Mouse (Mus musculus) brain, embryonic 14.5 days (tissue): ENCODE measurements around the gene Scn4a. TPM values are rescaled to one million over a fixed set of nuclear protein-coding genes. Genes with fewer than 3 reads are reported as not detected.

ENCODE experiments used
- DNase-seq: peaks from one replicate; pipeline ENCODE4 v3.0.0-alpha.2; 2011; ENCODE audit warnings: low read depth
- CTCF ChIP-seq: fragments of 200-500 bp; IDR thresholded peaks from 2 replicates; pipeline ENCODE4 v1.5.1; 2012; ENCODE audit warnings: inconsistent platforms, mild to moderate bottlenecking, moderate library complexity, borderline replicate concordance; ENCODE audit not compliant: insufficient read depth, insufficient read length; ENCODE audit errors: extremely low read depth
- POLR2A ChIP-seq: fragments of 200-500 bp; IDR thresholded peaks from 2 replicates; pipeline ENCODE4 v1.6.1; 2012; ENCODE audit warnings: mild to moderate bottlenecking, inconsistent platforms, borderline replicate concordance; ENCODE audit not compliant: poor library complexity, insufficient read depth, insufficient read length, severe bottlenecking; ENCODE audit errors: extremely low read depth
- polyA plus RNA-seq: library from polyadenylated mRNA; depleted of rRNA; stranded (reverse); fragments of >200 nt; gene quantifications from 2 replicates; pipeline ENCODE4 v1.2.3, GENCODE M21; 2012

The Scn4a gene
- polyA plus RNA-seq, 1 experiment, result 0.07 TPM

GRCm38 (mm10) chr11:106383051-106383790 lies 30.1 kb upstream of the Scn4a start:
- DNase-seq, result no peak
- TF ChIP-seq CTCF, result no peak
- no peak for TF ChIP-seq POLR2A

GRCm38 (mm10) chr11:106382424-106382823 lies 29.3 kb upstream of the Scn4a start:
- no peak for TF ChIP-seq POLR2A
- TF ChIP-seq CTCF, result no peak
- DNase-seq, result no peak

GRCm38 (mm10) chr11:106381883-106382282 lies 28.8 kb upstream of the Scn4a start:
- no peak for DNase-seq
- TF ChIP-seq CTCF (no peak), POLR2A (no peak)

GRCm38 (mm10) chr11:106381011-106381410 lies 27.9 kb upstream of the Scn4a start:
- TF ChIP-seq POLR2A (no peak), CTCF (peak; percentile 5; the same call in 1 of the 2 replicates)
- no peak for DNase-seq

- no peak for DNase-seq
- TF ChIP-seq POLR2A, result no peak
These were observed 21.9 kb upstream of the Scn4a start for GRCm38 (mm10) chr11:106374979-106375378.

GRCm38 (mm10) chr11:106374559-106374958 lies 21.5 kb upstream of the Scn4a start:
- no peak for TF ChIP-seq POLR2A
- TF ChIP-seq CTCF, result no peak
- no peak for DNase-seq

GRCm38 (mm10) chr11:106373998-106374397 lies 20.9 kb upstream of the Scn4a start:
- no peak for TF ChIP-seq CTCF
- no peak for TF ChIP-seq POLR2A
- no peak for DNase-seq

- peak; percentile 82 for DNase-seq
- TF ChIP-seq CTCF, result peak; percentile 84
- no peak for TF ChIP-seq POLR2A
These were observed 13.2 kb upstream of the Scn4a start for GRCm38 (mm10) chr11:106366316-106366715.

GRCm38 (mm10) chr11:106365366-106365765 lies 12.3 kb upstream of the Scn4a start, which contains the start of gene Prr29:
TSS of gene Prr29 (plus strand) at chr11:106365472.
- DNase-seq, result no peak
- no peak for TF ChIP-seq POLR2A

- no peak for TF ChIP-seq POLR2A
- TF ChIP-seq CTCF, result no peak
- DNase-seq, result peak; percentile 39
These were observed 11.6 kb upstream of the Scn4a start for GRCm38 (mm10) chr11:106364712-106365111.

- no peak for TF ChIP-seq POLR2A
- TF ChIP-seq CTCF, result peak; percentile 50
- peak; percentile 18 for DNase-seq
These were observed 6.3 kb upstream of the Scn4a start for GRCm38 (mm10) chr11:106359350-106359749.

- DNase-seq, result no peak
- TF ChIP-seq POLR2A, result no peak
These were observed 2.5 kb upstream of the Scn4a start for GRCm38 (mm10) chr11:106355382-106356128.

GRCm38 (mm10) chr11:106354181-106354580 lies 1.1 kb upstream of the Scn4a start:
- DNase-seq, result no peak
- TF ChIP-seq CTCF (no peak), POLR2A (no peak)

GRCm38 (mm10) chr11:106351941-106352340 lies 1.1 kb downstream of the Scn4a start:
- DNase-seq, result no peak
- no peak for TF ChIP-seq CTCF
- no peak for TF ChIP-seq POLR2A
